Mouse (Mus musculus): ENCODE results near the gene Rpl22l1.
"Not testable (repeated sequence)": the region's sequence is repeated elsewhere in the genome, so short reads cannot be mapped to it uniquely, and the experiment has no call there.

Rpl22l1 gene

GRCm38 (mm10) chr3:28836796-28837371 is 31.6 kb downstream of the Rpl22l1 start:
- no peak for DNase-seq (ENCODE audit: low spot score)

GRCm38 (mm10) chr3:28841886-28842649 is 36.8 kb downstream of the Rpl22l1 start:
- no peak for DNase-seq (ENCODE audit: low spot score)

- DNase-seq (ENCODE audit: low spot score): no peak
Measured at GRCm38 (mm10) chr3:28843231-28843630, 38.0 kb downstream of the Rpl22l1 start.

- DNase-seq (ENCODE audit: low spot score): no peak
Measured at GRCm38 (mm10) chr3:28847115-28847514, 41.9 kb downstream of the Rpl22l1 start.

GRCm38 (mm10) chr3:28852174-28852573 is 46.9 kb downstream of the Rpl22l1 start:
- not testable (repeated sequence) for DNase-seq (ENCODE audit: low spot score)
